In genomic region chr9:121983504-121983903, GRCm38 (mm10) we compare ENCODE assay signal across 8 mouse cellular contexts. TPM values are rescaled to one million over a fixed set of nuclear protein-coding genes. Genes with fewer than 3 reads are reported as not detected.
DNase-seq lines count a peak whose midpoint lies in the region; ATAC-seq and TF ChIP-seq lines count a peak whose summit lies in the region.

No protein-coding gene starts in this region.

- peak; percentile 77 for TF ChIP-seq CTCF in cortical plate, adult 2 months (IDR thresholded peaks at IDR 0.05; ENCODE audit: extremely low read depth, insufficient read depth, low read length)

- H3K9ac ChIP-seq in limb, embryonic 14.5 days (ENCODE audit: low read depth, low read length, severe bottlenecking) = 0 out of 2 replicates have a peak overlapping the region, but pooled peaks have one; percentile 0
- no peak overlapping the region for H3K9ac ChIP-seq in neural tube, embryonic 12.5 days

- no peak for TF ChIP-seq POLR2A in cortical plate, adult 2 months (IDR thresholded peaks at IDR 0.05; ENCODE audit: extremely low read depth, insufficient read depth, low read length)
- no peak for TF ChIP-seq POLR2A in limb, embryonic 14.5 days (IDR thresholded peaks at IDR 0.05; ENCODE audit: borderline replicate concordance, extremely low read depth, insufficient read depth, insufficient read length)

- no peak overlapping the region for H3K4me3 ChIP-seq in cortical plate, adult 2 months (ENCODE audit: insufficient read depth, low read length)
- no peak overlapping the region for H3K4me3 ChIP-seq in limb, embryonic 14.5 days (replicated peaks; ENCODE audit: low read length)
- H3K4me3 ChIP-seq in neural tube, embryonic 12.5 days = no peak overlapping the region

- no peaks in the 10 kb centered on the region for H3K27me3 ChIP-seq in limb, embryonic 14.5 days (ENCODE audit: control insufficient read depth, insufficient read depth, low read length)
- H3K27me3 ChIP-seq in neural tube, embryonic 12.5 days (replicated peaks) = no peaks in the 10 kb centered on the region

- ATAC-seq in limb, embryonic 14.5 days (ENCODE audit: low FRiP score, low read depth) = no peak
- peak; percentile 18; the same call in 1 of the 2 replicates for ATAC-seq in neural tube, embryonic 12.5 days (ENCODE audit: low FRiP score, low read depth)

- DNase-seq in urinary bladder, adult 2 months (ENCODE audit: low spot score) = peak; percentile 46
- DNase-seq in urinary bladder, postnatal 10 days (ENCODE audit: low spot score) = no peak
- DNase-seq in gastrocnemius, adult 8-10 months (ENCODE audit: low spot score in 2 of 2) = peak; percentile 72 to 73
- DNase-seq in kidney, adult 8-10 months = peak; percentile 40 to 68
- peak; percentile 22 for DNase-seq in limb, embryonic 14.5 days (ENCODE audit: low spot score)
- DNase-seq in thymus, postnatal 0 days (ENCODE audit: low spot score) = peak; percentile 53

- no peak overlapping the region for H3K27ac ChIP-seq in cortical plate, adult 2 months (ENCODE audit: insufficient read depth, low read length)
- H3K27ac ChIP-seq in limb, embryonic 14.5 days (replicated peaks; ENCODE audit: low read depth, low read length) = no peak overlapping the region
- no peak overlapping the region for H3K27ac ChIP-seq in neural tube, embryonic 12.5 days

- peaks cover 8% of the 10 kb centered on the region; the same call in 1 of the 2 replicates for H3K36me3 ChIP-seq in limb, embryonic 14.5 days (ENCODE audit: control insufficient read depth, insufficient read depth, low read length)
- H3K36me3 ChIP-seq in neural tube, embryonic 12.5 days = peaks cover 14% of the 10 kb centered on the region

- WGBS in limb, embryonic 14.5 days = 61% methylated on average over 15 of the region's 15 CpGs
- WGBS in neural tube, embryonic 12.5 days = 59% methylated on average over 15 of the region's 15 CpGs

- H3K4me2 ChIP-seq in limb, embryonic 14.5 days (replicated peaks; ENCODE audit: low read depth, low read length, severe bottlenecking) = no peak overlapping the region
- no peak overlapping the region for H3K4me2 ChIP-seq in neural tube, embryonic 12.5 days (replicated peaks)

- no peaks in the 10 kb centered on the region for H3K4me1 ChIP-seq in cortical plate, adult 2 months (ENCODE audit: control insufficient read depth, insufficient read depth, low read length)
- H3K4me1 ChIP-seq in limb, embryonic 14.5 days (ENCODE audit: control insufficient read depth, insufficient read depth, low read length) = no peaks in the 10 kb centered on the region
- peaks cover 5% of the 10 kb centered on the region for H3K4me1 ChIP-seq in neural tube, embryonic 12.5 days

- no peaks in the 10 kb centered on the region for H3K9me3 ChIP-seq in limb, embryonic 14.5 days (ENCODE audit: control insufficient read depth, low read length)
- H3K9me3 ChIP-seq in neural tube, embryonic 12.5 days = no peaks in the 10 kb centered on the region

RNA-seq across cellular contexts. Expression of gene Pomgnt2, which starts 13.4 kb away (rescaled TPM):
- polyA plus RNA-seq in urinary bladder, adult 2 months (2012; rRNA removed) = 15.7 and 16.7 TPM in 2 replicates
- polyA plus RNA-seq in cortical plate, adult 2 months (2012; rRNA removed) = 30.0 and 31.4 TPM in 2 replicates
- 10 to 100 TPM; 14.1 to 17.8 (median 16.4) TPM for total RNA-seq in gastrocnemius, adult 8-10 months (2022)
- 20.3 and 24.6 TPM in 2 replicates for polyA plus RNA-seq in limb, embryonic 14.5 days (2012; rRNA removed)
- 14.6 and 15.9 TPM in 2 replicates for polyA plus RNA-seq in limb, embryonic 14.5 days (2014; fragmentation: Nextera tagmentation; extraction: Ambion mirVana)
- polyA plus RNA-seq in neural tube, embryonic 12.5 days (2016; fragmentation: Nextera tagmentation; extraction: Ambion mirVana) = 16.2 and 17.0 TPM in 2 replicates
- 5.8 and 6.2 TPM in 2 replicates for polyA plus RNA-seq in thymus, postnatal 0 days (2015; fragmentation: Nextera tagmentation; extraction: Ambion mirVana)

RNA-seq across cellular contexts. Expression of gene Fam198a, which starts 32.7 kb away (rescaled TPM):
- 6.7 and 7.3 TPM in 2 replicates for polyA plus RNA-seq in urinary bladder, adult 2 months (2012; rRNA removed)
- 4.6 and 4.9 TPM in 2 replicates for polyA plus RNA-seq in cortical plate, adult 2 months (2012; rRNA removed)
- total RNA-seq in gastrocnemius, adult 8-10 months (2022) = under 1 TPM; 0.31 to 0.94 (median 0.60) TPM
- polyA plus RNA-seq in limb, embryonic 14.5 days (2012; rRNA removed) = 8.7 and 11.4 TPM in 2 replicates
- polyA plus RNA-seq in limb, embryonic 14.5 days (2014; fragmentation: Nextera tagmentation; extraction: Ambion mirVana) = 6.4 and 6.7 TPM in 2 replicates
- polyA plus RNA-seq in neural tube, embryonic 12.5 days (2016; fragmentation: Nextera tagmentation; extraction: Ambion mirVana) = 1.1 and 1.4 TPM in 2 replicates
- polyA plus RNA-seq in thymus, postnatal 0 days (2015; fragmentation: Nextera tagmentation; extraction: Ambion mirVana) = 0.31 and 0.57 TPM in 2 replicates
